Mouse (Mus musculus) CD4-positive helper T cell, adult 2 months (primary cell): Measurements from ENCODE around the gene Ptprt.

Experiments
- DNase-seq: peaks from one replicate; pipeline ENCODE4 v3.0.0-alpha.2; 2012; ENCODE audit warnings: low read depth, missing footprints, low spot score

Ptprt gene

GRCm38 (mm10) chr2:161552011-161552410 is 1108.9 kb downstream of the Ptprt start:
- DNase-seq: no peak

GRCm38 (mm10) chr2:161549577-161549976 is 1111.4 kb downstream of the Ptprt start:
- no peak for DNase-seq

GRCm38 (mm10) chr2:161547318-161547717 is 1113.6 kb downstream of the Ptprt start:
- DNase-seq: no peak

- DNase-seq: no peak
Measured at GRCm38 (mm10) chr2:161545406-161545805, 1115.5 kb downstream of the Ptprt start.

- DNase-seq: no peak
Measured at GRCm38 (mm10) chr2:161534151-161534550, 1126.8 kb downstream of the Ptprt start.

- no peak for DNase-seq
Measured at GRCm38 (mm10) chr2:161527192-161527591, 1133.8 kb downstream of the Ptprt start.

- no peak for DNase-seq
Measured at GRCm38 (mm10) chr2:161519671-161520070, 1141.3 kb downstream of the Ptprt start.

GRCm38 (mm10) chr2:161516921-161517320 is 1144.0 kb downstream of the Ptprt start:
- DNase-seq: no peak

GRCm38 (mm10) chr2:161513256-161513655 is 1147.7 kb downstream of the Ptprt start:
- no peak for DNase-seq

- peak; percentile 72 for DNase-seq
Measured at GRCm38 (mm10) chr2:161511880-161512570, 1148.9 kb downstream of the Ptprt start.

GRCm38 (mm10) chr2:161511101-161511759 is 1149.7 kb downstream of the Ptprt start:
- peak; percentile 13 for DNase-seq

- no peak for DNase-seq
Measured at GRCm38 (mm10) chr2:161499097-161499899, 1161.6 kb downstream of the Ptprt start.

GRCm38 (mm10) chr2:161498449-161499096 is 1162.4 kb downstream of the Ptprt start:
- no peak for DNase-seq

- DNase-seq: no peak
Measured at GRCm38 (mm10) chr2:161481741-161482140, 1179.2 kb downstream of the Ptprt start.

- DNase-seq: no peak
Measured at GRCm38 (mm10) chr2:161480445-161480844, 1180.5 kb downstream of the Ptprt start.
